Mouse (Mus musculus): Measurements from ENCODE around the gene Zbtb43. TPM values are rescaled to one million over a fixed set of nuclear protein-coding genes. Genes with fewer than 3 reads are reported as not detected.

The Zbtb43 gene
- polyA plus RNA-seq, 1 experiment = 16.2 TPM

DNA sequence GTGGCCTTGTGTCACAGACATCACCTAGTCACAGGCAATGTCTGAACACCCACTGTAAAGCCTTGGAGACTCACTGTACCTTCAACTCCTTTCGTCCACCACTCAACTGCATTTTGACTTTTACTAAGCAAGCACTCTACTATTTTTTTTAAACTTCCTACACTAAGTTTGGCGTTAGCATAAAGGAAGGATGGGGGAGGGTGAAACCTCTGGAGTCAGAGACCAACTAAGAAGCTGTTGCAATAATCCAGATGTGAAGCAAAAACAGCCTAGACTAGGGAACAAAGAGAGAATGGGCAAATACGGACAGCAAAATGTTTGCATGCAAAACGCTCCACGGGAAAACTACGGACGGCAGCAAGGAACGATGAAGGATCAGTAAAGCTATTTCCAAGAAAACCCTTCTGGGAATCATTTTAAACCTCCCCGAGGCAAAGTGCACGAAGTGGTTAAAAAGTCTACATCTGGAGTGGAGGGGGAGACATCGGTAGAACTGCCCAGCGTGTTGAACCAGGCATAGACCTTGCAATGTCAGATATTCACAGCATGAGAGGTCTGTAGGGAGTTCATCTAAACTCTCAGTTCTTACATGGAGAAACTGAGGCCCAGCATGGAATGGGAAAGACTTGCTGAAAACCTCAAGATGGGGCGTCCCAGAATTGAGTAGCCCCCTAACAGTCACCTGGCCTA, 38.1 kb downstream of the Zbtb43 start:
- no peak for DNase-seq (ENCODE audit: low spot score)

- no peak for DNase-seq (ENCODE audit: low spot score)
Observed at GRCm38 (mm10) chr2:33429339-33429738, 39.0 kb downstream of the Zbtb43 start.

GRCm38 (mm10) chr2:33426640-33427398, 41.5 kb downstream of the Zbtb43 start:
- DNase-seq (ENCODE audit: low spot score) = no peak

DNA sequence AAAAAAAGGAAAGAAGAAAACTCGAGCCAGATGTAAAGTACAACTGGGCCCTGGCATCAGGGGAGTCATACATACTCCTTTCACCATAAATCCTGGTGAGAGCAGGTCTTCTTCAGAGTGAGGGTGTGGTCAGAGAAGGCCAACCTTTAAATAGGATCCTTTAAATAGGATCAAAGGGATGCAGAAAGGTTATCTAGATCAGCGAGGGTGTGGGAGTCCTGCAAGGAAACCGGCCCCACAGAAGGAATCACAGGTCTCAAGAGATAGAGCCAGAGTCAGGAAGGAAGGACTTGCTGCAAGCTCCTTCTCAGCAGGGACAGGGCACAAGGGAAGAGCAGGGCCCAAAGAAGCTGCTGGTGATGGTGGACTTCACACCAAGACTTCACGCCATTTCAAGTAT, 50.9 kb downstream of the Zbtb43 start:
- DNase-seq (ENCODE audit: low spot score) = no peak

DNA sequence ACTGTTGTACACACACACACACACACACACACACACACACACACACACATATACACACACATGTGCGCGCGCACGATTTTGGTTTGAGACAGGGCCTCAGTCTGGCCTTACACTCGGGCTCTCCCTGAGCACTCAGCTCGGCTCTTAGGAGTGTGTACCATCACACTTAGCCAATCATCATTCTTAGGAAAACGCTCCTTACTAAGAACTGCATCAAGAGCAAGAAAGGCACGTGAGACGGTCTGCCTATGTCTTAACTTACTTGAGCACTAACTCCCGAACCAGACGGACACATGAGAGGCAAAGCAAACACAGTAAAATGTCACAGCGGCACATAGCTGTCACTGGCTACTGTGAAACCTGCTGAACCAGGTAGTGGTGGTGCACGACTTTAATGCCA, 54.3 kb downstream of the Zbtb43 start:
- DNase-seq (ENCODE audit: low spot score) = no peak

DNA sequence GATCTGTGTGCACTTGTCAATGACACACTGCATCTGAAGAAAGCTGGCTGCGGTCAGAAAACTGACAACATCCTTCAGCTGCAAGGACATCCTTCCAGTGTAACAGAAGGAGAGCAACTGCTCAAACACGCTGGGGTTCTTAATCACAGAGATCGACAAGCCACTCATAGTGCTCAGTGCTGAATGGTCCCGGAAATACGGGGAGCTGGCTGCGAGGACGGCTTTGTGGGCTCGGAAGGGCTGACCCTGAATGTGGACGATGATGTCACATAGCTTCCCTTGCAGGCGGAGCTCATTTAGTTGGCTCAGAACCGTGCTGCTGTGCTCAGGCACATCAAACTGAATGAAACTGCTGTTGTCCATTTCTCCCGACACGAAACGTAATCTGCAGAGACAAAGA, 56.2 kb downstream of the Zbtb43 start:
- DNase-seq (ENCODE audit: low spot score) = no peak

DNA sequence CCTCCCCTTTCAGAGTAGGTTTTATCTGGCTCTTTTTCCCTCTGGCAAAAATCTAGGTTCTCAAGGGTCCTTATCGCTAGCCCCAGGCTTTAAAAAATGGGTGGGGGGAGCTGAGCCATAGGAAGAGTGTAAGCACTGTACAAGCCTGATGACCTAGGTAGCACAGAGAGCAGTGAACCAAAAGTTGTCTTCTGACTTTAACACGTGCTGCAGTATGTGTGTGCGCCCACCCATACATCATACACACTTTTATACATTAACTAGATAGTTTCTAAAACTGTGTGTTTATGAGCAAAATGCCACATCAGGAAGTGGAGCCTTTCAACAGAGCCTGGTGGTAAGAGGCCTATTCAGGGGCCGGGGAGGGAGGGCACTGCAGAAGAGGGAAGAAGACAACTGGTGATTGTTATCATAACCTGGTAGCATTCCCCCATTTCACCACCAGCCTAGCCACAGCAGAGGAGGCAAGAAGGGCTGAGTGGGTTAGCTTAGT, 64.8 kb downstream of the Zbtb43 start:
- DNase-seq (ENCODE audit: low spot score) = no peak

GRCm38 (mm10) chr2:33402638-33403037, 65.7 kb downstream of the Zbtb43 start:
- DNase-seq (ENCODE audit: low spot score) = no peak

DNA sequence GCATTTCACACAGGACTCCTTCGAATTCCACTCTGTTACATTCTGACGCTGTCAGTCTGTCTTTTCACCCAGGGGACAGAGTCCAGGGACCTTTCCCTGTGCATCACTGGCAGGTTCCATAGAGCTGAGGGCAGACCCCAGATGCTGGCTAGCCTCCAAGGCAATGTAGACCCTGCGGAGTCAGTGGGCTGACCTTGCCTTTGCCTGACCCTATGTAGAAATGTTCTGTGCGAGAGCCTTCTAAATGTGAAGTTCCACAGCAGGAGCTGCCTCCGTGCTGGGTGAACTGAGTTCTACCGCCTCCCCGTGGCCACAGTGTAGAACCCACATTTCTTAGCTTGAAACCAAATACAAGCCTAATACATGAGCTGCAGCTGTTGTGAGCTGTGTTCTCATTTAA, 66.1 kb downstream of the Zbtb43 start:
- no peak for DNase-seq (ENCODE audit: low spot score)

DNA sequence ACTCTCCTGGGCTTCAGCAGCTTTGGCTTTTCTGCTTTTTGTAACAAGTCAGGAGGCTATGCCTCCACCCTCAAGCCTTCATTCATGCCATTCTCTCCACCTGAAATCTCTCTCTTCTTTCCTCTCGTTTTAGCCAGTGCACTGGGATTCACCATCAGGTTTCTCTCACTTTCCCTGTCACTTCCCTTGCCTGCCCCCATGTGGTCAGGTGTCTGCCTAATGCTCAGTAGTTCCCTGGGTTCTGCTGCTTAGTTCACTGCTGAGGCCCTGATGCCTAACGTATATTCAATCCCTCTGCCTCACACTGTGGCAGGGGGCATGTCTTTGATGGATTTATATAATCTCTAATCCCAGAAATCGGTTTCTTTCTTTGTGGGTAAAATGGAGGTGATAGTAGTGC, 67.1 kb downstream of the Zbtb43 start:
- DNase-seq (ENCODE audit: low spot score) = no peak

- DNase-seq (ENCODE audit: low spot score) = no peak
Observed at GRCm38 (mm10) chr2:33400541-33400940, 67.8 kb downstream of the Zbtb43 start.

Other genes with a start within 250 kb of the Zbtb43 start
- gene Ralgps1, start 97.1 kb downstream of the Zbtb43 start, polyA plus RNA-seq (2012; rRNA removed) = 8.2 and 8.4 TPM in 2 replicates
- 9.5 and 9.7 TPM in 2 replicates for gene Zbtb34, start 37.2 kb downstream of the Zbtb43 start, polyA plus RNA-seq (2012; rRNA removed)
- gene Lmx1b, start 172.0 kb upstream of the Zbtb43 start, polyA plus RNA-seq (2012; rRNA removed) = 0.12 and 0.38 TPM in 2 replicates

Measured in urinary bladder, adult 2 months (tissue).